Mouse (Mus musculus): Measurements from ENCODE around the gene Sox15.
"Not testable (repeated sequence)": the region's sequence is repeated elsewhere in the genome, so short reads cannot be mapped to it uniquely, and the experiment has no call there.

Sox15 gene

DNA sequence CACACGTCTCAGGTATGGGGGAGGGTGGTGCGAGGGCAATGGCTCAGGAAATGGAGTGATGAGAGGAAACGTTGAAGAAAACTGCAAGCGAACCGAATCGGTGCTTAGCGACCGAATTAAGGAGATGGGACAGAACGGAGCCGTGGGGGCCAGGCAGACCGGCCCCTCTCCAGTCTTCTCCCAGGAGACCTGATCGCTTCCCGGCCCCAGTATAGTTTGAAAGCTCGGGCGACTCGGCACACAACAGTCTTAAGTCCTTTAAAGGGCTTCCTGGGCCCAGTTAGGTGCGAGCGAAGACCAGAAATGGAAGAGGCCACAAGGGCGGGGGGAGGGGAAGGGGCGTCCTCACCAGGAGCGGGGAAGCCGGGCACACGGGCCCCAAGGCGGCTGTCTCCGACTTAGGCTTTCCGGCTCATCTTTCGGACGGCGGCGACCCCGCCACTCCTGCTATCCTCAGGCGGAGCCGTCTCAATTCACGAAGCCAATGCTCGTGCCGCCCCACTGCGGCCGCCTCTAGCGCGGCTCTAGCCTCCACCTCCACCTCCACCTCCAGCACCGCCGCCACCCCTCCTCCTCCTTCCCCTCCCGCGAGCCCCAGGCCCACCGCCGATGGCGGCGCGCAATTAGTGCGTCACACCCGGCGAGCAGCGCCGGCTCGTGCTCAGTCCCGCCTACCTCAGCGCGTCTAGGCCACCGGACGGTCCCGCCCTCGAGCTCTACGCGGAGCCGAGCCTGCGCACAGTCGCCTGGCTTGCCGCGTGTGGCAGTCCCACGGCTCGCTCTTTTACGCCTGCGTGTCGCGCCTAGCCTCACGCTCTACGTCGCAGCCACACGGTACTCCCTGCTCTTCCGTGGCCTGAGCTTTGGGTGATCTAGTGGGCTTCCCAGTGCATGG is 26.4 kb downstream of the Sox15 start, which contains the start of gene Senp3:
TSS of gene Senp3 (minus strand) at position 771 of the 895 bp plus-strand sequence.
- peak; percentile 99 for DNase-seq

DNA sequence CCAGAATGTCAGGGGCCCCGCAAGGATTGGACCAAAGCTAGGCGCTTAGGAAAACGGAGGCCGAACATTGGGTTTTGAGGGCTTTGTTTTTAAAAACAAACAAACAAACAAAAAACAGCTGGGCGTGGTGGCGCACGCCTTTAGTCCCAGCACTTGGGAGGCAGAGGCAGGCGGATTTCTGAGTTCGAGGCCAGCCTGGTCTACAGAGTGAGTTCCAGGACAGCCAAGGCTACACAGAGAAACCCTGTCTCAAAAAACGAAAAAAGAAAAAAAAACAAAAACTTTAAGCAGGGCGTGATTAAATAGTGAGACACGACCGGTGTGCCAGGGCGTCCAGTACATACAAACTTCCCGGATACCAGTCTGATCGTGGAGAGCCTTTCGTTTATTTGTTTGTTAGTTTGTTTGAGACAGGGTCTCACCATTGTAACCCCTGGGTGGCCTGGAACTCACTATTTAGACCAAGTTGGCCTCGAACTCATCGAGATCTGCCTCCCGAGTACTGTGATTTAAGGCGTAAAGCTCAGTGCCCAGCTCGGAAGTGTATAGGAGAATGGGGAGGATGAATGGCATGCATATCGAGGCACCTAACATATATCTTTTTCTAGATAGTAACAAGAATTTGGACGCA is 27.2 kb downstream of the Sox15 start:
- DNase-seq, result peak in 1 of 2 experiments; percentile 39

DNA sequence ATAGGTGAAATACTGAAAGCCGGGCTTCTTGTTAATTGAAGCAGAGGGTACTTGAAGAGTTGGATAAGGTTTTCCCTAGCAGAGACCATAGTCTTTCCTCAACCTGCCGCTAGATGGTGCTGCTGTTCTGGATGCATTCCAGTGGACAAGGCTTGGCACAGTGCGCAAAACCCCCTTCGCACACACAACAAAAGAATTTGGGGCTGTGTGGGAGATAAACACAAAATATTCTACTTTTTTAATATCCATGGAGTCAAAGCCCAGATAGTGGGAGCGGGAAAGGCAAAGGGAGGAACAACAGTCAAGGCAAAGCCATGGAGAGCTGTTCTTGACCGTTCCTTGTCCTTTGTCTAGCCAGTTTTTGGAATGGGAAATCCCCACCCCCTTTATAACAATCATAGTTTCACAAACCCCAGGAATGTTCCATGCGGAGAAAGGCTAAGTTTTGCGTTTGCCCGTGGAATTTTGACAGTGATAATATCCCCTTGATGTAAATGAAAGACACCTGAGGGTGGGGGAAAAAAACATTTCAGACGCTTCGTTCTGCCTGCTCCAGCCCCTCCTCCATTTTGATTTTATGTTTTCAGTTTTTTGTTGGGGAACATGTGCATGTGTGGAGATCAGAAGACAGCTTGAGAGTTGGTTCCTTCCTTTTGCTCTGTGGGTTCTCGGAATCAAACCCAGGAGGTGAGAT is 27.9 kb downstream of the Sox15 start:
- peak; percentile 96 to 97 for DNase-seq

DNA sequence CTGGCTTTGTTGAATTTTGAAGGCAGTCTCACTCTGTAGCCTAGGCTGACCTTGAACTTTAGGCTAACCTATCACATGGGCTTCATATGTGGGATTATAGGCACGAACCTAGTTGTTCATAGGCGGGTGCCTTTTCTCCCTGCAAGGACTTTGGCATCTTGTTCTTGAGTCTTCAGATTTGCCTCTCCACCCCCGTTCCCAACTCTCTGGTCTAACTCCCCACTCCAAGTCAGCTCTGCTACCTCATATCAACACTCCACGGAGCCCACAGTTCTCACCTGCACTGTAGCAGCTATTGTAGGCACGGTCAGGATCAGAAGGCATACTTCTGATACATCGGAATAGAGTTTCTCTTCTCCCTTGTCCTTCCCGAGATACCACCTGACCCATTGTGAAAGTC is 28.5 kb downstream of the Sox15 start:
- DNase-seq, result peak in 1 of 2 experiments; percentile 31

DNA sequence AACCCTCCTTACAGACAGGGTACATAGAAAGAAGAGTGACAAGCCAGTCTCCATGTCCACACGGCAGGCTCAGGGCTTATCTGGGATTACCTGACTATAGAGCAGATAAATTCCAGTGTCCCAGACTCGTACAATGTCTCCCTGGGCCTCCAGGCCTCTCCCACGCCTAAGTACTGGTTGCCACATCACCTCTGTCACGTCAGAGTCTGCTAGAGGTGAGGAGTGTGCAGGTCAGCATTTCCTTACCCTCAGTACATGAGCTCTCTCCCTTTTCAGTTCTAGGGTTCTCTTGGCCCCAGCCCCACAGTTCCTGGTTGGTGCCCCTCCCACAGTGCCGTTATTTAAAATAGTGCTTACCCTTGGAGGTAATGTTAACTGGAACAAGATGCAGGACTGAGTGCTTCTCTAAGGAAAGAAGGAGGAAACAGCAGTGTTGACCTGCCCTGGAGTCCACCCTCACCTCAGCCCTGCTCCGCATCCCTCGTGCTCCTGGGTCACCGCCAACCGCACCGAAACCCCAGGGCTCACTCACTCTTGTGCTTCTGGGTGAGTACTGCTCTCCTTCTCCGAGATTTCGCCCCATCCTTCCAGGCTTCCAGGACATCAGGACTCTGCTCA is 29.1 kb downstream of the Sox15 start:
- DNase-seq, result peak; percentile 42 to 48

DNA sequence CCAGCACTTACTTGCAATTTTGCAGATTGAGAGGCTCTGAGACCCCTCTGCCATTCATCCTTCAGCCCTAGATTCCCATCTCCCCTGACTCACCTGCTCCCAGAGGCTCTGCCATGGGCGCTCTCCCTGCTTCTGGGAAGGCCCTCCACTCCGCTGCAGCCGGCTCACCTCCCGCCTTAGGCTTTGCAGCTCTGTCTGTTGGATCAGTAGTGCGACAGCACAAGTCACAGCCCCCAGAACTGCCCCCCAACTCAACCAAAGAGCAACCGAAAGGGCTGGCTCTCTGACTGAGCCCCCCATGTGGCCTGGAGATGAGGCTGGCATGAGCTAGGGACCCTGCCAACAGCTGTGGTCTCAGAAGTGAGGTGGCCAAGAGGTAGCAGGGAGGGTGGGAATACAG is 29.8 kb downstream of the Sox15 start:
- DNase-seq, result peak; percentile 54 to 61

DNA sequence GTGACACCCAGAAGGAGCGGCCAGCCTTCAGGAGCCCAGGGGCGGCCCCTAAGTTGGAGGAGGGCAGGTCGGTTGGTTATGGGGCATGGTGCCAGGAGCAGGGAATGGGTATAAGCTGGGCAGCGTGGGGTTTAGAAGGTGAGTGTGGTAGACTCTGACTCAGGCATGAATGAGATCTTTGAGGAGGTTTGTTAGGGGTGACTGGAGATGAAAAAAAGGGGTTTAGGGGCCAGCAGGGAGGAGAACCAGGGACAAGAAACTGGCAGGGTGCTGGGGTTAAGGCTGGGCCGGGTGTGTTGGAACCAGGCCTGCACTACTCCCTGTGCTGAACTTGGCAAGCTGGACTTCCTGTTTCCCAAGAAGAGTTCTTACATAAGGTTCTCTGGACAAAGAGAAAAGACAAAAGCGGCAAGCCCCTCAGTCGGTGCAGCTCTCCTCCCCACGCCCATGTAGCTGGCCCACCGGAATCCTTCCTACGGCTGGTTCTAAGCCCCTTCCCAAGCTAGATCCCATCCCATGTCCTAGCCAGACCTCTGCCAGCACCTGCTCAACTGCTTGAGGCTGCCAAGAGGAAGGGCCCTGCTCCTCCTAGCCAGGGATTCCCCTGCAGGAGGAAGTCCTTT is 30.5 kb downstream of the Sox15 start, which contains the start of gene Tnfsf13:
TSS of gene Tnfsf13 (minus strand) at position 259 of the 623 bp plus-strand sequence.
- peak; percentile 78 to 82 for DNase-seq

DNA sequence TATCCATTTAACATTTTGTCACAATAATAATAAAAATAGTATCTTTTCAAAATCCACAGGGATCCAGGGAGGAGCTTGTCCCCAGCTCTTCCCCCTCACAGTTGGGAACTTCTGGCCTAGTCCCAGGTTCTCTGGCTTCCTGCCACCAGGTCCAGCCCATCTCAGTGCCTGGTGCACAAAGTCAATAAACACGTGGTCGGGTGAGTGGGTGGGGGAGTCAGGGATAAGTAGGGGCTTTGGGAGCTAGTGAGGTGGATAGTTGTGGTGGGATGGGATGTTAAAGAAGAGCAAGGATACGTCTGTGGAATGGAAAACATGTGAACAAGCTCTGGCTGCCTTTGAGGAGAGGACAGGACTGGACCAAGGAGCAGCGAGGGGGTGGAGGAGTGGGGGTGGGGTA is 31.3 kb downstream of the Sox15 start:
- DNase-seq, result peak; percentile 90 to 91

DNA sequence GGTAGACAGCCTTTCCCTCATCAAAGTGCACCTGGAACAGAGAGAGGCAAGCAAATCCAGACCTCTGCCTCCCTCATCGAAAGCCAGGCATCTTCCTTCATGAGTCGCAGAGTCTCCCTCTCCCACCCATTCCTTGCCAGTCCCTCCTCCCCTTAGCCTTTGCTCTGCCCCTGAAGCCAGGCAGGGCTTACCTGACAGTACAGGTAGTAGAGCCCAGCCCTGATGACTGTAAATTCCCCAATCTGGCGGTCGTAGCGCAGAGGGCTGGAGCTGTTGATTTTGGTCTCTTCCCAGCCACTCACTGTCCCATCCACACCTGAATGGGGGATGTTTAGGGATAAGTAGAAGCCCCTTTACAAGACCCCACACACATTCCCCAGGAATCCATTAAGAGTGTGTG is 31.9 kb downstream of the Sox15 start:
- DNase-seq, result no peak

DNA sequence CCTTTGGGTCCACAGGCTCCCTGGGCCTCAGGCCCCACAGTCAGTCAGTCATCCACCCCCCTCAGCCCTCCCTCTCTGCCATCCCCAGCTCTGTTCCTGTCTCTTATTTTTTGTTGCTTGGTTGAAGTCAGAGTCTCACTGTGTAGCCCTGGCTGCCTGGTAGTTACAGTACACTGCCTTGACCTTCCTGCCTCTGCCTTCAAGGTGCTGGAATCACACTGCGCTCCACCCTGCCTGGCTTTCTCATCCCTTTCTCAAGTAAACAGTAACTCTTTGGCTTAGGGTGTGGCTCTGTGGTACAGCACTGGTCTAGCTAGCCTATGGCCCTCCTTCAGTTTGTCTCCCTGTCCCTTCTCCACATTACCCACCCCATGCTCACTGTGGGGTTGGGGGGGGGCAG is 34.8 kb downstream of the Sox15 start:
- DNase-seq, result no peak

DNA sequence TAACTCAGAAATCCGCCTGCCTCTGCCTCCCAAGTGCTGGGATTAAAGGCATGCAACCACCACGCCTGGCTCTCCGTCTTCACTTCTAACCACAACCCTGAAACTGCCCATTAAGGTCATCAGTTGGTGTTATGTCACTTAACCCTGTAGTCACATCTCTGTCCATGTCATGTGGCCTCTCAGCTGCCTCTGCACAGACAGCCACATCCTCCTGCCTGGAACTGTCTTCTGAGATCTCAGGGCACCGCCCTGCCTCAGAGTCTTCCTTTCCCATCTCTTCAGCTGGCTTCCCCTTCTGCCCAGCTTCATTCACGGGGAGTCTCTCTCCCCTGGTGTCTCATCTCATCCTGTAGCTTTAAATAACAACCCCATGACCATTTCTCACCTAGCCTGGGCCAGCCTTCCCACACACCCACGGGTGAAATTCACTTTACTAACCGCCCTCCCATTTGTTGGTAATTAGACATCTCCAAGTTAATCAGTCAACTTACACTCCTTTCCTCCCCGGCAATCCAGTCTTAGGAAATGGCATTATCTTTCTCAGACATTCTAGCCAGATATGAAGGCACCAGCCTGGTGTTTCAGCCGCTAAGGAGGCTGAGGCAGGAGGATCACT is 37.2 kb downstream of the Sox15 start:
- no peak for DNase-seq

DNA sequence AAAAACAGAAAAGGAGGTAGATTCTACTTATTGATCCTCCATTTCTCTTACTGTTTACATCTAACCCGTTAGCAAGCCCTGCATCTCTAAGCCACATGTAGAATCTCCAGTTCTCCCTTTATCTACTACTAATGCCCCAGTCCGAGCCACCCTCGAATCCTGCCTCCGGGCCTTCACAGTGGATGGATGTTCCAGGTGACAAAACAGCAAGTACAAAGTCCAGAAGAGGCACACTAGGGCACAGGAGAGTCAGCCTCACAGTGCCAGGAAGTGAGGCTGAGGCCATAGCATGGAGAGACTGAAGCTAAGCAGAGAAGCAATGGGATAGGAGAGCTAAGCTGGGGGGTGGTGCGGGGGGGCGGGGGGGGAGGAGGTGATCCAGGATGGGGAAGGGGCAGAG is 37.7 kb downstream of the Sox15 start:
- DNase-seq, result no peak

DNA sequence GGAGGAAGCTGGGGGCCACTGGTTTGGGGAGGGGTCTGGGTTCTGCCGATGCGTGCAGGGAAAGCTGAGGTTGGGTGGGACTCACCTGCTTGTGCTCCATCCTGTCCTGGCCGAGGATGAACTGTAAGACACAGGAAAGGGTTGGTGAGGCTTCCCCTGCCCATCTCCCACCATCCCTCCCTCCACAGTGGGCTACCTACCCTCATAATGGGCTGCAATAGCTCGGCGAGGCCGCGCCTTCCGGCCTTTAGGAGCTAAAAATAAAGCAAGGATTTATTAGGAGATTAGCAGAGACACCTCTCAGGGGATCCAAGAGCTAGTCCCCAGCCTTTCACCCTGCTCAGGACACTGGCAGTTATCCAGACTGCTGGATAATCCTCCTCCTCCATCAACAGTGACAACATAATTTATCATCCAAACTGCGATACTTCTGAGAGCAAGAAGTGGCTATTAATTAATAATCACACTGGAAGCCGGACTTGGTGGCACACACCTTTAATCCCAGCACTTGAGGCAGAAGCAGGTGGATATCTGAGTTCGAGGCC is 38.4 kb downstream of the Sox15 start:
- DNase-seq, result no peak

DNA sequence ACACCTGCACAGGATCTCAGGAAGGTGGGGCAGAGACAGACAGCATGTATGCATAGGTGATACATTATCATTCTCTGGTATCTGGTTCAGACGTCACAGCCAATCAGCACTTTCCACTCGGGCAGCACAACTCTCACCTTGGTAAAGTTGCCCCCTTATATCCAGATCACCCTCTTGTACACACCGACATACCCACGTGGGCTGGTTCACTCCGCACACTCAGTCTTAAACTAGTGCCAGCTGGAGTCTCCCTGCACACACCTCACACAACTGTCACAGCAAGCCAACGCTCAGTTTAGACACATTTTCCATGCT is 39.9 kb downstream of the Sox15 start:
- DNase-seq, result no peak

DNA sequence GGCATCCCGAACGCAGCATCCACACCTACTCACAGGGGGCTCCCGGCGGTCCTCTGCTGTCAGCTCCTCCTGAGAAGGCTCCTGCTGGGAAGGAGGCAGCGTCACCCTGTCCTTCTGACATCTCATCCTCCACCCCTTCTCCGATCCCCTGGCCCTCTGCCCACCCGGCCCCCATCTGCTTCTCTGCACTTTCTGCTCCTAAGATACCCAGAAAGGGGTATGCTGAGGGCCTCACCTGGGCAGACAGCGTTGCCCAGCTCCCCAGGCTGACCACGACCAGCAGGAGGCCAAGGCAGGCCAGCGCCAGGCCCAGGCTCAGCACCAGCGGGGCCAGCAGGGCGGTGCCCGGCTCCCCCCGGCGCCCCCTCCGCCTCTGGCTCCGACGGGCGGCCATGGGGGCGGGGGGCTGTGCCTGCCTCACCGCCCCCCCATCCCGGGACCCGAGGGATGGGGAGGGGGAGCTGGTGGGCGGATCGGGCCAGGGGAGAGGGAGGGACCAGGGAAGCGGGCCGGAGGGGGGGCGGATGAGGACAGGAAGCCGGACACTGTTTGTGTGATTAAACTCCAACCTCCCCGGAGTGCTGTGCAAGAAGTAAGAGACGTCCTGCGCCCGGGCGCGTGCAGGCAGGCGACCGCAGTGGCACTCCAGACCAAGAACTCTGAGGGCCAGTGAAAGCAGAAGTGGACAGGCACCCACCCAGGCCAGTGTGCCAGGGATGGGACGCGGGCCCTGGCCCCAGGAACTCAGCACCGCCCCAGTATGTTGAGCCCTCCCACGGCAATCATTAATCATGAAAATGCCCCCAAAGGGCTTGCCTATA is 40.5 kb downstream of the Sox15 start, which contains the start of the genes Tnfsf12 and Tnfsfm13:
TSS of gene Tnfsf12 (minus strand) at position 489 of the 821 bp plus-strand sequence.
TSS of gene Tnfsfm13 (minus strand) at position 738 of the 821 bp plus-strand sequence.
- DNase-seq, result peak; percentile 82 to 86

DNA sequence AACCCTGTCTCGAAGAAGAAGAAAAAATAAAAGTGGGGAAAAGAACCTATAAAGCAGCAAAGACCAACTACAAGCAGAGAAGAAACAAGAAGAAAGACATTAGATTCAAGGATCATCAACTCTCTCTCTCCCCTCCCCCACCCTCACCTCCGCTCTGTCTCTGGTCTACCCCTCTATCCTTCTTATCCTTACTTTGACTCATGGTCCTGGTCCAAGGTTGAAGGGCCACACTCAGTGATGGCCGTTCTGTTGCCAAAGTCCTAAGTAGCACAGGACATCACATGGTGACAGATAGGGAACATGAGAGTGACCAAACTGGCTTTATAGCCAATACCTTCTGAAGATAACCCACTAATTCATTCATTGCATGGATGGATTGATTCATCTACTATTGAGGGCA is 42.3 kb downstream of the Sox15 start:
- DNase-seq, result no peak

DNA sequence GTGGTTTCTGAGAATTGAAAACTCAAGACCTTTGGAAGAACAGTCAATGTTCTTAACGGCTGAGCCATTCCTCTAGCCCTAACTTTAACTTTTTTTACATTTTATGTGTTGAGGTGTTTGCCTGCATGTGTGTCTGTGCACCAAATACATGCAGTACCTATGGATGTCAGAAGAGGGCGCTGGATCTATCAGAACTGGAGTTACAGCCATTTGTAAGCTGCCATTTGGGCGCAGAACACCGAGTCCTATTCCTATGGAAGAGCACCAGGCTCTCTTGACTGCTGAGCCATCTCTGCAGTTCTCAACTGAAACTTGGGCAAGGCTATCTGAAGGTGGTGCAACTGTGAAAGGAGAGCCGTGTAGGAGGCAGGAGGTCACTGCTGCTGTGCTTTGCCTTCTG is 43.5 kb downstream of the Sox15 start:
- DNase-seq, result no peak

DNA sequence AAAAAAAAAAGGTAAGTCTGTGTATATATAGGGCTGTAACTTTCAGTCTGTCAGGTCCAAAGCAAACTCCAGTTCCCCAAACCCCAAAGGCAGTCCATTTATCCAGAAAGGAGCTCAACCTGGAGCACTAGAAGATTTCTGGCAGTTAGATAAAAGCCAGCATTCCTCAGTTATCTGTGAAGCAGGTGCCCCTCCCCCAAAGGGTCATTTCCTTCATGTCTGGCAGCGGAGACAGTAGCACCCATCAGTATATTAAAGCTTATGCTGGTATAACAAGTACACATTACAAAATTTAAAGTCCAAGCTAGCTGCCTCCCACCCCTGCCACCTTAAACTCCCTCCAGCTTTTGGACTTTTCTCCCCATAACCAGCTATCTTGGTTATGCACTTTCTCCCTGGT is 44.5 kb downstream of the Sox15 start:
- no peak for DNase-seq

DNA sequence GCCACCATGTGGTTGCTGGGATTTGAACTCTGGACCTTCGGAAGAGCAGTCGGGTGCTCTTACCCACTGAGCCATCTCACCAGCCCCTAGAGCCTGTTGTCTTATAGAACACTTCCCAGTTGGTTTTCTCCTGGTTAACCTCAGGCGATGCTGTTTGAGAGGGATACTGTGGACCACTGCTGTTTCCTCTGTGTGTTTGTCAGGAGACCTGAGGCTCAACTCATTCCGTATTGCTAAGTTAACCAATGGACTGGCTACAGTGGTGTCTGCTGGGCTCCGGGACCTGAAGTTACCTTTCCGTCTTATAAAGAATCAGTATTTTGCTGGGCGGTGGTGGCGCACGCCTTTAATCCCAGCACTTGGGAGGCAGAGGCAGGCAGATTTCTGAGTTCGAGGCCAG is 47.8 kb downstream of the Sox15 start:
- not testable (repeated sequence) for DNase-seq

DNA sequence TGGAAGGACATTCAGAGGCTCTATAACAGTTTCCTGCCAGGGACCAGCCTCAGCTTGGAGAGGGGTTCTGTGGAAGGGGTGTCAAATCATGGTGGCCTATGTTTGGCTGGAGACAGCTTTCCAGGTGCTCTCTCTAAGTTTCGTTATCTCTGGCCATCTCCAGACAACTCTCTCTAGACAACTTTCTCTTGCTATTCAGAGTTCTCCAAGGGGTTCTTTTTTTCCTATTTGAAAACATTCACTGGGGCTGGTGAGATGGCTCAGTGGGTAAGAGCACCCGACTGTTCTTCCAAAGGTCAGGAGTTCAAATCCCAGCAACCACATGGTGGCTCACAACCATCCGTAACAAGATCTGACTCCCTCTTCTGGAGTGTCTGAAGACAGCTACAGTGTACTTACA is 48.3 kb downstream of the Sox15 start:
- not testable (repeated sequence) for DNase-seq
